Mouse (Mus musculus) limb, embryonic 11.5 days (tissue): ENCODE measurements around the gene Olfr904. TPM values are rescaled to one million over a fixed set of nuclear protein-coding genes. Genes with fewer than 3 reads are reported as not detected.

Experiments used
- ATAC-seq: fragments of 200-750 bp; cut with Nextera tagmentation; 2 replicates; pipeline ENCODE4 v1.8.0; 2017; ENCODE audit warnings: low read depth; ENCODE audit not compliant: insufficient number of reproducible peaks, low FRiP score, low TSS enrichment
- DNase-seq: peaks from one replicate; pipeline ENCODE4 v3.0.0-alpha.2; 2015; ENCODE audit warnings: low spot score
- H3K27ac ChIP-seq: fragments of 300-500 bp; sonication (generic); replicated peaks from 2 replicates; pipeline ENCODE4 v1.5.1; 2014; ENCODE audit warnings: low read depth, mild to moderate bottlenecking, low read length
- H3K27me3 ChIP-seq: fragments of 300-500 bp; sonication (generic); 2 replicates; pipeline ENCODE4 v1.6.1; 2014; ENCODE audit warnings: mild to moderate bottlenecking, low read length, mixed read lengths; ENCODE audit not compliant: control insufficient read depth, insufficient read depth
- H3K36me3 ChIP-seq: fragments of 300-500 bp; sonication (generic); 2 replicates; pipeline ENCODE4 v1.6.1; 2014; ENCODE audit warnings: mild to moderate bottlenecking, low read length, moderate library complexity, mixed read lengths; ENCODE audit not compliant: control insufficient read depth, insufficient read depth
- H3K4me1 ChIP-seq: fragments of 300-500 bp; sonication (generic); 2 replicates; pipeline ENCODE4 v1.6.1; 2014; ENCODE audit warnings: low read length, mixed read lengths; ENCODE audit not compliant: control insufficient read depth, insufficient read depth
- H3K4me2 ChIP-seq: fragments of 300-500 bp; sonication (generic); 2 replicates; pipeline ENCODE4 v1.6.1; 2014; ENCODE audit warnings: low read depth, mild to moderate bottlenecking, moderate library complexity; ENCODE audit not compliant: severe bottlenecking
- H3K4me3 ChIP-seq: fragments of 300-500 bp; sonication (generic); 2 replicates; pipeline ENCODE4 v1.5.1; 2014; ENCODE audit warnings: low read depth, low read length
- H3K9ac ChIP-seq: fragments of 300-500 bp; sonication (generic); 2 replicates; pipeline ENCODE4 v1.6.1; 2014; ENCODE audit warnings: mild to moderate bottlenecking, low read length
- H3K9me3 ChIP-seq: fragments of 300-500 bp; sonication (generic); 2 replicates; pipeline ENCODE4 v1.6.1; 2016; ENCODE audit warnings: low read length; ENCODE audit not compliant: control insufficient read depth
- WGBS: fragments of 180-500 bp; shearing (Covaris S2); extraction: QIAGEN DNeasy Blood & Tissue Kit; methylation state at CpG from one replicate; pipeline ENCODE4 v1.1.7; 2014; 5-methylcytosine and 5-hydroxymethylcytosine counted together
- polyA plus RNA-seq: library from polyadenylated mRNA; unstranded; fragments of >200 nt; fragmentation: Nextera tagmentation; extraction: Ambion mirVana; gene quantifications from 2 replicates; pipeline ENCODE4 v1.2.1, GENCODE M21; 2014

The Olfr904 gene
- polyA plus RNA-seq, 1 experiment from 2014 or later: not detected

- no peaks in the 10 kb centered on the region for H3K9me3 ChIP-seq
- H3K4me2 ChIP-seq: no peak overlapping the region
- no peaks in the 10 kb centered on the region for H3K36me3 ChIP-seq
- H3K27me3 ChIP-seq: no peaks in the 10 kb centered on the region
- H3K9ac ChIP-seq: no peak overlapping the region
- DNase-seq: no peak
- WGBS: 78% methylated on average over 2 of the region's 2 CpGs
- H3K4me3 ChIP-seq: no peak overlapping the region
- H3K27ac ChIP-seq: no peak overlapping the region
- ATAC-seq: no peak
- no peaks in the 10 kb centered on the region for H3K4me1 ChIP-seq
These were observed 49.4 kb downstream of the Olfr904 start for GRCm38 (mm10) chr9:38512353-38512752.

Other genes with a start within 250 kb of the Olfr904 start
- not detected in 2 replicates for gene Olfr894, start 245.1 kb upstream of the Olfr904 start, polyA plus RNA-seq
- gene Olfr143, start 210.4 kb upstream of the Olfr904 start, polyA plus RNA-seq: not detected in 2 replicates
- not detected in 2 replicates for gene Olfr895, start 195.3 kb upstream of the Olfr904 start, polyA plus RNA-seq
- gene Olfr896-ps1, start 172.0 kb upstream of the Olfr904 start, polyA plus RNA-seq: not detected in 2 replicates
- not detected in 2 replicates for gene Olfr25, start 134.1 kb upstream of the Olfr904 start, polyA plus RNA-seq
- gene Olfr898, start 114.7 kb upstream of the Olfr904 start, polyA plus RNA-seq: not detected in 2 replicates
- gene Olfr250, start 96.2 kb upstream of the Olfr904 start, polyA plus RNA-seq: not detected in 2 replicates
- not detected in 2 replicates for gene Olfr251, start 86.1 kb upstream of the Olfr904 start, polyA plus RNA-seq
- gene Olfr147, start 61.4 kb upstream of the Olfr904 start, polyA plus RNA-seq: not detected in 2 replicates
- gene Olfr901, start 33.7 kb upstream of the Olfr904 start, polyA plus RNA-seq: not detected in 2 replicates
- not detected in 2 replicates for gene Olfr902, start 15.5 kb upstream of the Olfr904 start, polyA plus RNA-seq
- not detected in 2 replicates for gene Olfr905, start 8.0 kb downstream of the Olfr904 start, polyA plus RNA-seq
- gene Olfr906, start 23.9 kb downstream of the Olfr904 start, polyA plus RNA-seq: not detected in 2 replicates
- not detected in 2 replicates for gene Olfr907, start 32.7 kb downstream of the Olfr904 start, polyA plus RNA-seq
- not detected in 2 replicates for gene Olfr911-ps1, start 58.4 kb downstream of the Olfr904 start, polyA plus RNA-seq
- gene Olfr910, start 74.7 kb downstream of the Olfr904 start, polyA plus RNA-seq: not detected in 2 replicates
- gene Olfr912, start 117.0 kb downstream of the Olfr904 start, polyA plus RNA-seq: not detected in 2 replicates
- not detected in 2 replicates for gene Olfr913, start 129.6 kb downstream of the Olfr904 start, polyA plus RNA-seq
- gene Olfr914, start 142.0 kb downstream of the Olfr904 start, polyA plus RNA-seq: not detected in 2 replicates
- not detected in 2 replicates for gene Olfr916, start 196.7 kb downstream of the Olfr904 start, polyA plus RNA-seq
- gene Olfr917, start 202.7 kb downstream of the Olfr904 start, polyA plus RNA-seq: not detected in 2 replicates
- not detected in 2 replicates for gene Olfr918, start 211.5 kb downstream of the Olfr904 start, polyA plus RNA-seq
- not detected in 2 replicates for gene Olfr919, start 240.5 kb downstream of the Olfr904 start, polyA plus RNA-seq